Mouse (Mus musculus): Measurements from ENCODE around the gene Gsto1. TPM values are rescaled to one million over a fixed set of nuclear protein-coding genes. Genes with fewer than 3 reads are reported as not detected.

The Gsto1 gene
- total RNA-seq, 2 experiments from 2014 or later = 121 to 129 TPM

DNA sequence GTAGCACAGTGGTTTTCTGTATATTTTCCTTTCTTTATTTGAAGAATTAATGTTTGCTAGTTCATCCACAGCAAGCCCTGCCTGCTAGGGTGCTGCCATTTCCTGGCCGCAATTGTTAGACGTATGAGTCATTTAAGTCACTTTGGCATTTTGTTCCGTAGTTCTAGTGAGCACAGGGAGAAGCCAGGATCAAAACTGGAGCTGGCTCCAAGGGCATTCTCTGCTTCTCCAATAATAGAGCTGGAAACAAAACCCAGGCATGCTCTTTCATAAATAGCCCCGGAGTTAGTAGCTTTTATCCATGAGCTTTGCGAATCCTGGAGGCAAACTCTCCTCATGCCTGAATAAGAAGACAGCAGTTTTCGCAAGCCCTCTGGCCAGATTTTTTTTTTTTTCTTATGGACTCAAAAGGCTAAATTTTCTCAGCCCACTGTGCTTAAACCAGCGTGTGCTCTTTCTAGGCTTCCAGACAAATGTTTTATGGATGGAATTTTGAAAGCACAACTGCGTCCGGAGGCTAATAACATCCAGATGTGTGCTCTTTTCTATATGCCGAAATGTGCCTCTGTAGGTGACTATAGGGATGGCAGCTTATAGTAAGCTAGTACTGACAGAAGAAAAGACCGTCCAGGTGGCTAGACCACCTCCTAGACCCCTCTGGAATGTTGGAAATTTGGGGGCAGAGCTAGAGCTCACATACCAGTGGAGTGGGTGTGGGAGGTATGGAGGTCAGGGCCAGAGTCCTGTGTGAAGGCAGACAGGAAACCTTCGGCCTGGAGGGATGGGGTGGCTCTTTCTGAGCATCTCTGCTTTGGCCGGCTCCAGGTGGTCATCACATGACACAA lies 597 bp upstream of the Gsto1 start:
- no peak for DNase-seq (ENCODE audit: low spot score in 2 of 2)

DNA sequence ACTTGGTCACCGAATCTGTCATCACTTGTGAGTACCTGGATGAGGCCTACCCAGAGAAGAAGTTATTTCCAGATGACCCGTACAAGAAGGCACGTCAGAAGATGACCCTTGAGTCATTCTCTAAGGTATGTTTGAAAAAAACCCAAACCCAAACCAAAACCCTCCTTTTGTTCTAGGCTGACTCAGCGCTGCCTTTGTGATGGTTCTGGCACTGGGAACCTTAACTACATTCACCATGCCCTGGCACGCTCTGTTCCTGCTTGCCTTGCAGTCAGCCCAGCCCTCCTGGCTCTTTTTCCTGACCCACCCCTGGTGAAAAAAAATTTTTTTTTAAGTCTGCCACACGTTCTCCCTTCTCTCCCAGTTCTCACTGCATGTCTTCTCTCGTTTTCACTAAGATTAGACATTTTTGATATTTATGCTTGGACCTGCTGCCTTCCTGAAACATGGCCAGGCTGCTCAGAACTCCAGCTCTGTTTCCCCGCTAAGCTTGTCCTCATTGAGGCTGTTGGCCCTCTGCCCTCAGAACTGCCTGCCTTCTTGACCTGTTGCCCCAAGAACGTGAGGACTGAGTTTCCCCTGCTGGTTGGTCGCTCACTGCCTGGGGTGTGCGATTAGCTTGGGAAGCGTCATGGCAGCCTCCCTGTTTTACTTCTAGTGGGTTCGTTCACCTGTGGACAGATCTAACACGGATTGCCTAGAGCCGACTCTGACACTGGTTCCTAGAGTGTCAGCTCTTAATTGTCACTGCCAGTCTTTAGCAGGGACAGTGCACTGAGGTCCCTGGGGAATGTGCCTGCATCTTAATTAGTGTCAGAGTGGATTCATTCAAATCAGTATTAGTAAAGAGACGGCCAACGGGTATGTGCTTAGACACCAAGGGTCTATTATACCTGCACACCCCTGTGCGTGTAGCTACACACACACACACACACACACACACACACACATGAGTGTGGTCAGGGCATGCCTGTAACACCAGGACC lies 3.5 kb downstream of the Gsto1 start:
- no peak for DNase-seq (ENCODE audit: low spot score in 2 of 2)

DNA sequence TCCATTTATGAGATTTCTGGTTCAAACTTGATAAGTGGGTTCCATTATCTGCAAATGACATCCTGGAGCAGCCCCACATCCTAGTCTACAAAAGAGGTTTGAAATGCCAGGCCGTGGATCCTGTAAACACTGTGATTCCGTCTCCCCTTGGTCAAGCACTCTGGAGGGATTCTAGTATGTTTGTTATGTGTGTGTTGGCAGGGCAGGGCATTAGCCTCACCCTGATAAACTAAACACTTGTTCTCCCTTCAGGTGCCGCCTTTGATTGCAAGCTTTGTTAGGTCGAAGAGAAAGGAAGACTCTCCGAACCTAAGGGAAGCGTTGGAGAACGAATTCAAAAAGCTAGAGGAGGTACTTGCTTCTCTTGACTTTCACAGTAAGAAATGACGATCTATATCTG lies 4.4 kb downstream of the Gsto1 start:
- DNase-seq (ENCODE audit: low spot score in 2 of 2) = no peak

DNA sequence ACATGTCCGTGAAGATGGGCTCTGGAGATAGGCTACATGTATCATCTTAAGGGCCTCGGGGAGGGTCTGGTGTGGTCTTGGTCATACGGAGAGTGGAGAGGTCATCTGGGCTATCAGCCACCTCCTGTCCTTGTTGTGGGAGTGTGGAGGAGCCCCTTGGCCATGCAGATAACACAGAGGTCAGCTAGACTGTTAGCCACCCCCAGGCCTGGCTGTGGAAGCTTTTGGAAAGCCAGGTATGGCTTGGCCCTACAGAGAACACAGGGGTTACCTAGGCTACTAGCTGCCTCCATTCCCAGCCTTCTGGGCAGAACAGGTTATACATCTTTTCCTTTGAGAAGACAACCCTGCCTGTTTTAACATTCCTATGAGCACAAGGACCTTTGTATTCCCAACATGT lies 7.8 kb downstream of the Gsto1 start:
- DNase-seq (ENCODE audit: low spot score in 2 of 2) = no peak

DNA sequence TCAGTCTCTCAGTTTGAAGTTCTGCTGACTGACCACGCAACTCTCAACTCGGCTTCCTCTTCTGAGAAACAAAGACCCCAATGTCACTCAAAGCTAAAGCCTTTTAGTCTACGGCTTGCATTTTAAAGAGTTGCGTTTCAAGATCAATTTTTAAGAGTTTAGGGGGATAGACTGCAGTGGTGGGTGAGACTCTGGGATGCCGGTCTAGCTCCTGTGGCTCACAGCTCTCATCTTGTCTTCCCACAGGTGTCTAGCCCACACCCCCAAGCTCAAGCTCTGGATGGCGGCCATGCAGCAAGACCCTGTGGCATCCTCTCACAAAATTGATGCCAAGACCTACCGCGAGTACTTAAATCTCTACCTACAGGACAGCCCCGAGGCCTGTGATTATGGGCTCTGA lies 9.3 kb downstream of the Gsto1 start:
- DNase-seq (ENCODE audit: low spot score in 2 of 2) = no peak

DNA sequence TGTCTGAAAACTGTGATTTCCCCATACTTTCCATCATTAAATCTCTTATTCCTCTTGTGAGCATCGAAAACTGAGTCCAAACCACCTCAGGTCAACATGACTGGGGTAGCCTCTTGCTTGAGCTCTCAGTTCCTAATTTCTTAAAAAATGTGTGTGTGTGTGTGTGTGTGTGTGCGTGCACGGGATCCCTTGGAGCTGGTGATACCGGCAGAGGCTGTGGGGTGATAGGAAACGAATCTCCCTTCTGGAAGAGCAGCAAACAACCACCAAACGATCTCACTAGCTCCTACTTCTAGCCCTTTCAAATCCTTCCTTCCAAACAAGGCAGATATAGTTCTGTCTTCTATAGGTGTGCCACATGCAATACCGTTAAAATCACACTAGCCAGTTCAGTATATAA lies 10.0 kb downstream of the Gsto1 start:
- DNase-seq (ENCODE audit: low spot score in 2 of 2) = no peak

DNA sequence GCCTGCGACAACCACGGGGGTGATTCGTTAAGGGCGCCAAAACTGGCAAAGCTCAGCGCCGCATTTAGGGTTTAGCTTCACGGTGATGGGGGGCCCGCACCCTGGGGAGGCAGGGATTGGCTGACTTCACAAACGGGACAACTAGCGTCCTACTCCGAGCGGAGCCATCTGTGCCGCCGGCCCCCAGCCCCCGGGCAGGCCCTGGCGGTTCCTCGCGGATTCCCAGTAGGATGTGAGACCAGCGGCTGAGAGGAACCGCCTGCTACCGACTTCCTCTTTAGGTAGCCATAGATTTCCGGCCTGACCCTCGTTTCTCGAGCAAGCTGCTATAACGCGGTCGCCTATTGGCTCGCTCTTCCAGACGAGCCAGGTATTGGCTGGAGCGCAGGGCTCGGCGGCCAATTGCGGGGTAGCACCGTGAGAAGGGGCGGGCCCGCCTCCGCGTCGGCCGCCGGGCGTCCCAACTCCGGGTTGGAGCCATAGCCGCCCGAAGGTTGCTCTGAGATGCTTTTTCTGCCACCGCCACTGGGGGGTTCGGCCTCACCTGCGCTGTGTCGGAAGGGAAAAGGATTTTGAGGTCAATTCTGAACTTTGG lies 10.7 kb downstream of the Gsto1 start, which contains the start of gene Gsto2:
Gene Gsto2 (plus strand): TSS at position 182 of the 595 bp plus-strand sequence.
- peak; percentile 82 for DNase-seq (ENCODE audit: low spot score in 2 of 2)

DNA sequence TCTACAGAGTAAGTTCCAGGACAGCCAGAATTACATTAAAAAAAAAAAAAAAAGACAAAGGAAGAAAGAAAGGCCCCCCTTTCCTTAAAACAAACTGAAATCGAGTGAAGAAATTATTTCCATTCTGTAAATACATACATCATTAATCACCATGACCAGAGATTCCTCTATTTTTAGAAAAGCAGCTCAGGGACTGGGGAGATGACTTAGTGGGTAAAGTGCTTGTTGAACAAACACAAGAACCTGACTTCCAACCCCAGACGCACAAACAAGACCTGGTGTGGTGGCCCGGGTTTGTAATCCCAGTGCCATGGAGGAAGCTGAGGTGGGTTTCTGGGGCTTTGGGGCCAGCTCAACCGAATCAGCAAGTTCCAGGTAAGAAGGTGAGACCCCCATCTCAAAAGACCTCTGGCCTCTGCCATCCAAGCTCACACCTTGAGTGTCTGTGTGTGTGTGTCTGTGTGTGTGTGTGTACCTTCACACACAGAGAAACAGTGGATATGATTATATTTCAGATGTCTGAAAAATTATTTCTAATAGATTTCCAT lies 12.9 kb downstream of the Gsto1 start:
- DNase-seq (ENCODE audit: low spot score in 2 of 2) = no peak

DNA sequence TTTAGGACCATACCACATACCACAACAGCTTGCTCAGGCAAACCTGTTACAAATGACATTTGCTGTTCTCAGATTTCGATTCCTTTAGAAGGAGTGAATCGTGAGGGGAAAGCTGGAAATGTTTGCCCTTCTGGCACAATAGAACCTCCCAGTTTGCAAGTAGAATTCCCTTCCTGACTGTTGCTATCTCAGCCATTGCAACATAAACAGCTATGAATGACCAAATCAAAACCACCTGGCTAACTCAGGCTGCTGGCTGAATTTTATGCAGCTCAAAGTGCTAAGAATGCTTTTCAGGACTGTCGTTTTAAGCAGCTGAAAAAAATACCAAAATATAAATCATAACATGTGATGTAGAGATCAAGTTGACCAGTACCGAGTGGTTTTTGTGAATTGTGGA lies 14.2 kb downstream of the Gsto1 start:
- DNase-seq (ENCODE audit: low spot score in 2 of 2) = no peak

DNA sequence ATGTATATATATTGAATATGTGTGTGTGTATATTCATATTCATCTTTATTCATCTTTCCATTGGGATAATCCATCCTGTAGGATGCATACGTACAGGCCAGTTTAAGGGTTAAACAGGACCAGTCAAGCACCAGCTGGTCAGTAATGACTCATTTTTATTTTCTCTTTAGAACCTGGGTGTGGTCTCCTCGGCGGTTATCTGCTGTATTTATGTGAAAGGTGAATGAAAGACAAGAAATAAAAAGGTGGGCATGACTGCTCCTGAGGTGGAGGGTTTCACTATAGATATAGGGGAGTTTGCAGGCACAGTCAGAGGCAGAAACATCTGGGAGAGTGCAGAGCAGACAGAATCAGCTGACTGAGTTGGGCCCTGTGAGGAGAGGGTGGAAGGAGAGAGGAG lies 14.7 kb downstream of the Gsto1 start:
- DNase-seq (ENCODE audit: low spot score in 2 of 2) = no peak

DNA sequence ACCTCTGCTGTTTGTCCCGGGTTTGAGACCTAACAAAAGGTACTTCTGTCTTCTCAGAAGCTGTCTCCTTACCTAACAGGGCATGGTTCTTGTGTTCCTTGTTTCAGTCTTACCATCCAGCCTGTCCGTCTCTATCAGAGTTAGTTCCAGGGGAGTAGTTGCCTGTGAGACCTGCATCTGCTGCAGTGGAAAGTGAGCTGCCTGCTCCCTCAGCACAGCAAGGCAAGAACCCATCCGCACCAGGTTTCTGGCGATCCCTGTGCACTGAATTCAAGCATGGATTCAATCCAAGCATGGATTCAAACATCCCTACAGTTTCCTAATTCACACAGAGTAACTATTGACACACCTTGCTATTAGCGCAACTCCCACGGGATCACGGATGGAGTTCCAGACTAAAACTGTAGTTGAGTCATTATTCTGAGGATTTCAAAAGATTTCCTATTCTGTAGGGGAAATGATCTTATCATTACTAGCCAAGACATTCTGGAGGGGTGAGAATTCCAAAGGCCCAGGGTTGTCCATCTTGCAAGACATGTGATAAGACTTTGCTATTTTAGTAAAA lies 15.4 kb downstream of the Gsto1 start:
- no peak for DNase-seq (ENCODE audit: low spot score in 2 of 2)

DNA sequence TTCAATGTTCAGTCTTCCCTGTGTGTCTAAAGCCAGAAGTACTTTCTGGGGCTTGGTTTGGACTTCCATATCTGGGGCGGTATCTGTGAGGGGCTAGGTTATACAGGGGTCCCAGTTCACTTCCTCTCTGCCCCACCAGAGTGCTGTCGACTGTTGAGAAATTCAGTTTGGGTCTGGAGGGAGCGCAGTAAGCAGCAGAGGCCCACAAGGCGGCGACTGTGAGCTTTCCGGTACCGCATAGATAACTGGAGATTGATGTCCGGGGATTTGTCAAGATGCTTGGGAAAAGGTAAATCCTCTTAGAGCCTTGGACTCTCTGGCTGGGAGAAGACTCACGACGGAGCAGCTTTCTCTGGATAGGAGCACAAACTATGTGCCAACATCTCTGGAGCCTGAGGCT lies 16.7 kb downstream of the Gsto1 start:
- DNase-seq (ENCODE audit: low spot score in 2 of 2) = no peak

DNA sequence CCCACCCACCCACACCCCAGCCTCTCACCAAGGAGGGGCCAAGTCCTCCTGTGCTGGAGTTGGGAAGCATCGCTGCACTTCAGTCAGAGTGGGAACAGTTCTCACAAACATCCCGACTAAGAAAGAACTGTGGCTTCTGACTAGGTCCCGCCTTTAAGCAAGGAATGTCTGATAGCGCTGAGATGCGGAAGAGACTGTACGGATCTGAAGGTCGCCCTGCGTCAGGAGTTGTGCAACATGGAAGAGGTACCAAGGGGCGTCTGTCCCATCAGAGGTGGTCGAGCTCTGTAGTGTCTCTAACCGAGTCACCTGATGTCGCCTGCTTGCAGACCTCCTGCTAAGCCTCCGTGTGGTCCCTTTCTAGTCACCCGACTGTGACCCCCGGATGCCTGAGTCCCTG lies 21.5 kb downstream of the Gsto1 start:
- DNase-seq (ENCODE audit: low spot score in 2 of 2) = no peak

DNA sequence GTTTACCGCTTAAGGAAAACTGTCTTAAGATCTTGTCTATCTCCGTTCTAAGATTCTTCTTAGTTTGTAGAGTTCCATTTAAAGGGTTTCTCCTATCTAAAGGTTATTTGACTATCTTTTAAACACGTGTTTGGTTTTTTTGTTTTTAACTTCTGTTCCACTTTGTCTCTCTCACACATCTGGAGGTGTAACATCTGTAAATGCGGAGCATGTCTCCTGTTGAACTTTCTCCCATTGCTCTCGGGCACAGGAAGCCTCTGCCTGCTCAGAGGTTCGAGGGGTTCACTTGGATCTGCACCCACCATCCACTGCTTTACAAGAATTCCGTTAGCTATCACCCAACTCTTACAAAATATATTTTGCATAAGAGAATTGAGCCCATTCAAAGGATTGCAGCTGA lies 26.8 kb downstream of the Gsto1 start:
- DNase-seq (ENCODE audit: low spot score in 2 of 2) = no peak

DNA sequence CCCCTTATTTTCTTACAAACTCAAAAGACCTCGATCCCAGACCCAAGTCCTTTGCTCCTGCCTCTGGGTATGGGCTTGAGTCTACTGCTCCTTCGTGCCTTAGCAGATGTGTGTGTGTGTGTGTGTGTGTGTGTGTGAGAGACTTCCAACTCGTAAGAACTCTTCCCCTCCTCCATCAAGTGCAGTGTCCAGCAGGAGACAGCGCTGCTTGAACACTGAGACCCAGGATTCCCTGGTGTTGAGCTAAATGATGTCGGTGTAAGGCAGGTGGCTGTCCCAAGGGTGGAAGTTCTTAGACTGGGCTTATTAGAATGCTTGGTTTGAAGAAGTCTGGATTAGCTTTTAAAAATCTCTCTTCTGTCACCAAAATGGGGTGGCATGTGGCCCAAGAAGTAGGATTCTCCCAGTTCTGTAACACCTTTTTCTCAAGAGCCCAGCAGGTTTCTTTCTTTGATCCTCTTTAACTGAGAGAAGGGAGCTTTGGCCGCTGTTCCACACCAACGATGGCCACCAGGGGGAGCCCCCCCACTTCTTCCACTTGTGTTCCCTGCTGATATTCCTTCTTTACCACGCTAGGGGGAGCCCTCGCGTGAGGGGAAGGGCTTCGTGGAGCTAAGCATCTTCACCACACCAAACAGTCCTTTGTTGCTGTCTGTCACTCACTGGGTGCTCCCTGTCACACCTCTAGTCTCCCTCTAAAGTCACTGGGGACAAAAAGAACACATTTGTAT lies 27.5 kb downstream of the Gsto1 start:
- DNase-seq (ENCODE audit: low spot score in 2 of 2) = peak; percentile 57 to 60

DNA sequence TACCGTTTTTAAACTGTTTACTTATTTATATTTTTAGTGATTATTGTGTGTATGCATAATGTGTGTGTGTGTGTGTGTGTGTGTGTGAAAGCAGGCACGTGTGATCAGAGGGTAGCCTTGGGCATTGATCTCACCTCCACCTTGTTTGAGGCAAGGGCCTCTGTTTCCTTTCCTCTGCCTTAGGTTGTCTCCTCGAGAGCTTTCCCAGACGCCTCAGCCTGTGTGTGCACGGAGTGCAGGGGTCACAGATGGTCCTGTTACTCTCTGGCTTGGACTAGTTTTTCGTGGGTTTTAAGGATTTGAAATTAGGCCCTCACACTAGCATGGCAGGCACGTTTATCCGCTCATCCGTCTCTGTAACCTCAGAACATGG lies 28.1 kb downstream of the Gsto1 start:
- no peak for DNase-seq (ENCODE audit: low spot score in 2 of 2)

DNA sequence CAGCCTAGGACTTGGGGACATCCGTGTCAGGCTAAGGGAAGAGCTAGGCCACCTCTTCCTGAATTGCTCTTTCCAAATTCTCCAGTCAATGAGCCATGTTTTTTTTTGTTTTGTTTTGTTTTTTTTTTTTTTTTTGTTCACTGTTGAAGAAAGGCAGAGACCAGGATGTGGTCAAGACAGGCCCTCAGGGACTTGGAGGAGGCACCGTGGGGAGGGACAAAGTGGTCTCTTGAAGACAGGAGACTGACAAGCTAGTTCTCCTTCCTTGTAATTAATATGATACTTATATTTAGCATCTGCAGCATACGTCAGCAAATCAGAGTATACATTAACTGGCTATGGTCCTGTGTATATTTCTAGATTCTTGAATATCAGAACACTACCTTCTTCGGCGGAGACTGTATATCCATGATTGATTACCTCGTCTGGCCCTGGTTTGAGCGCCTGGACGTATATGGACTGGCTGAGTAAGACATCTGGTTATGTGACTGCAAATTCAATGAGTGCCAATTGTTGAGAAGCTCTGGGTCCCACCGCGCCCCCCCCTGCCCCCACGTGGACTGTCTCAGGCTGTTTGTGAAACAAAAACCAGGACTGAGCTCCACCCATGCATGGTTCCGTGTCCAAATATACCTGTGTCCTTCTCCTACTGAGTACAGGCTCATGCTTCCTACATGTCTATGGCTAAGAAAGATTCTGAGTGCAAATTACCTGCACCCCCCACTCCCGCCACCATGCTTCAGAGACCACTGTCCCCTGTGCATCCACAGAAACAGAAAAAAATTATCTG lies 29.7 kb downstream of the Gsto1 start:
- no peak for DNase-seq (ENCODE audit: low spot score in 2 of 2)

DNA sequence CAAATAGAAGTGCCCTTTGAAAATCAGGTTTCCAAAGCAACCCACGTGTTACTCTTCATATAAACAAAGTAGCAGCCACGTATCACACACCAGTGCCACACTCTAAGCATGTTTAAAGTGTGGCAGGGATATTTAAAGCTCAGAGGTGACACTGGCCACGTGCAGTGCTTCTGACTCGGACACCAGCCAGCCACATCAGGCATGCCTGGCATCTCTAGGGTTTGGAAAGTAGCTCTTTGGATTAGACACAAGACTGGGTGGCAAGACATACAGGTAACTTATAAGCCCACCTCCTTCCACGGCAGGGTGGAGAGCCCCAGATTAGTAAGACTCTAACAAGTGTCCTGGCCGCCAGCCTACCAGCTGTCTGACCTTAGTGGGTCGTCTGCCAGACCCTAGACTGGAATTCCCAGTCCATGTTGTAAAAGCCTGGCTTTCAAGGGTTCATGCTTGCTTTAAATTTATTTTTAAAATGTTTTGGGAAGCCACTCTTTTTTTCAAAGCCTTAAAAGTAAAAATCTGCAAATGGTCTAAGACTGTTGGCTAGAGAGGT lies 30.5 kb downstream of the Gsto1 start:
- DNase-seq (ENCODE audit: low spot score in 2 of 2) = no peak

DNA sequence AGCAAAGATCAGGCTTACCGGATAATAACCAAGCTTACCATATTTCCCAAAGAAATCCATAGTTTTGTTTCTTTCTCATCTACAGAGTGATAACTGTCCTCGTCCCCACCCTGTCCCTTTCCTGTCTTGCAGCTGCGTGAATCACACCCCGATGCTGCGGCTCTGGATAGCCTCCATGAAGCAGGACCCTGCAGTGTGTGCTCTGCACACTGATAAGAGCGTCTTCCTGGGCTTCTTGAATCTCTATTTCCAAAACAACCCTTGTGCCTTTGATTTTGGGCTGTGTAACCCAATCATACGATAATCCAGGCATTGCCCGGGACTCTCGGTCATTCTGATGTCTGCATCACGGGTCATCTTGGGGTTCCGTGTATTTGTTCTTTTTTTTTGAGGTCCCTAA lies 31.1 kb downstream of the Gsto1 start:
- DNase-seq (ENCODE audit: low spot score in 2 of 2) = no peak

Data from adrenal gland, postnatal 4 days (tissue).